Mouse (Mus musculus): ENCODE measurements around the gene Crb1. TPM values are rescaled to one million over a fixed set of nuclear protein-coding genes. Genes with fewer than 3 reads are reported as not detected.

The Crb1 gene
- total RNA-seq, 2 experiments from 2014 or later = not detected

GRCm38 (mm10) chr1:139236794-139237193, 140.1 kb downstream of the Crb1 start:
- no peak for ATAC-seq (replicated peaks; ENCODE audit: low FRiP score, low TSS enrichment, poor library complexity, severe bottlenecking)

GRCm38 (mm10) chr1:139234611-139235568, 142.0 kb downstream of the Crb1 start:
- ATAC-seq (replicated peaks; ENCODE audit: low FRiP score, low TSS enrichment, poor library complexity, severe bottlenecking) = no peak

- ATAC-seq (replicated peaks; ENCODE audit: low FRiP score, low TSS enrichment, poor library complexity, severe bottlenecking) = no peak
Measured at GRCm38 (mm10) chr1:139232636-139233035, 144.3 kb downstream of the Crb1 start.

GRCm38 (mm10) chr1:139224309-139224949, 152.5 kb downstream of the Crb1 start:
- no peak for ATAC-seq (replicated peaks; ENCODE audit: low FRiP score, low TSS enrichment, poor library complexity, severe bottlenecking)

- ATAC-seq (replicated peaks; ENCODE audit: low FRiP score, low TSS enrichment, poor library complexity, severe bottlenecking) = no peak
Measured at GRCm38 (mm10) chr1:139223804-139224203, 153.1 kb downstream of the Crb1 start.

- no peak for ATAC-seq (replicated peaks; ENCODE audit: low FRiP score, low TSS enrichment, poor library complexity, severe bottlenecking)
Measured at GRCm38 (mm10) chr1:139215311-139215710, 161.6 kb downstream of the Crb1 start.

GRCm38 (mm10) chr1:139210505-139210904, 166.4 kb downstream of the Crb1 start:
- no peak for ATAC-seq (replicated peaks; ENCODE audit: low FRiP score, low TSS enrichment, poor library complexity, severe bottlenecking)

GRCm38 (mm10) chr1:139209796-139210195, 167.1 kb downstream of the Crb1 start:
- ATAC-seq (replicated peaks; ENCODE audit: low FRiP score, low TSS enrichment, poor library complexity, severe bottlenecking) = no peak

- ATAC-seq (replicated peaks; ENCODE audit: low FRiP score, low TSS enrichment, poor library complexity, severe bottlenecking) = no peak
Measured at GRCm38 (mm10) chr1:139206259-139206658, 170.6 kb downstream of the Crb1 start.

- no peak for ATAC-seq (replicated peaks; ENCODE audit: low FRiP score, low TSS enrichment, poor library complexity, severe bottlenecking)
Measured at GRCm38 (mm10) chr1:139203026-139203425, 173.9 kb downstream of the Crb1 start.

GRCm38 (mm10) chr1:139194428-139195028, 182.4 kb downstream of the Crb1 start:
- ATAC-seq (replicated peaks; ENCODE audit: low FRiP score, low TSS enrichment, poor library complexity, severe bottlenecking) = no peak

- ATAC-seq (replicated peaks; ENCODE audit: low FRiP score, low TSS enrichment, poor library complexity, severe bottlenecking) = no peak
Measured at GRCm38 (mm10) chr1:139194011-139194410, 182.9 kb downstream of the Crb1 start.

GRCm38 (mm10) chr1:139192635-139193034, 184.3 kb downstream of the Crb1 start:
- ATAC-seq (replicated peaks; ENCODE audit: low FRiP score, low TSS enrichment, poor library complexity, severe bottlenecking) = no peak

- peak; percentile 83 for ATAC-seq (replicated peaks; ENCODE audit: low FRiP score, low TSS enrichment, poor library complexity, severe bottlenecking)
Measured at GRCm38 (mm10) chr1:139180481-139181149, 196.3 kb downstream of the Crb1 start.

GRCm38 (mm10) chr1:139179707-139180106, 197.2 kb downstream of the Crb1 start:
- ATAC-seq (replicated peaks; ENCODE audit: low FRiP score, low TSS enrichment, poor library complexity, severe bottlenecking) = no peak

GRCm38 (mm10) chr1:139174058-139174832, 202.7 kb downstream of the Crb1 start:
- no peak for ATAC-seq (replicated peaks; ENCODE audit: low FRiP score, low TSS enrichment, poor library complexity, severe bottlenecking)

- ATAC-seq (replicated peaks; ENCODE audit: low FRiP score, low TSS enrichment, poor library complexity, severe bottlenecking) = peak; percentile 86
Measured at GRCm38 (mm10) chr1:139162814-139163213, 214.1 kb downstream of the Crb1 start.

- peak; percentile 86 for ATAC-seq (replicated peaks; ENCODE audit: low FRiP score, low TSS enrichment, poor library complexity, severe bottlenecking)
Measured at GRCm38 (mm10) chr1:139161619-139162018, 215.3 kb downstream of the Crb1 start.

- peak; percentile 74 for ATAC-seq (replicated peaks; ENCODE audit: low FRiP score, low TSS enrichment, poor library complexity, severe bottlenecking)
Measured at GRCm38 (mm10) chr1:139156397-139156796, 220.5 kb downstream of the Crb1 start.

Measured in megakaryocyte-erythroid progenitor cell, adult 5-6 weeks (primary cell).